Mouse (Mus musculus) adrenal gland, postnatal 0 days (tissue): ENCODE results near the gene Ptpn3. TPM values are rescaled to one million over a fixed set of nuclear protein-coding genes. Genes with fewer than 3 reads are reported as not detected.

ENCODE experiments used
- polyA plus RNA-seq: library from polyadenylated mRNA; unstranded; fragments of >200 nt; fragmentation: Nextera tagmentation; extraction: Ambion mirVana; gene quantifications from 2 replicates; pipeline ENCODE4 v1.2.1, GENCODE M21; 2015

The Ptpn3 gene
- 2.8 and 6.1 TPM in 2 replicates for polyA plus RNA-seq

GRCm38 (mm10) chr4:57301410-57302313 is at the start of gene Ptpn3:
Gene Ptpn3, minus strand, starts transcription at chr4:57301837.

GRCm38 (mm10) chr4:57143026-57143937 is 158.4 kb downstream of the Ptpn3 start, which contains the start of gene Epb41l4b:
Gene Epb41l4b, minus strand, starts transcription at chr4:57143437.

Other genes with a start within 250 kb of the Ptpn3 start
- gene Epb41l4b, start 158.4 kb downstream of the Ptpn3 start, polyA plus RNA-seq = 1.3 and 1.9 TPM in 2 replicates
- 3.3 and 12.6 TPM in 2 replicates for gene Palm2, start 132.4 kb upstream of the Ptpn3 start, polyA plus RNA-seq